Mouse (Mus musculus): ENCODE measurements around the gene Lrrc32. TPM values are rescaled to one million over a fixed set of nuclear protein-coding genes. Genes with fewer than 3 reads are reported as not detected.

Lrrc32 gene
- polyA plus RNA-seq, 1 experiment from 2014 or later = 7.2 TPM

GRCm38 (mm10) chr7:98493307-98493706 is 4.2 kb downstream of the Lrrc32 start:
- no peaks in the 10 kb centered on the region for H3K27me3 ChIP-seq (ENCODE audit: insufficient read depth, low read length)
- H3K4me3 ChIP-seq (ENCODE audit: low read depth, low read length) = no peak overlapping the region
- ATAC-seq (ENCODE audit: insufficient read depth) (no peak), DNase-seq (no peak)
- no peak overlapping the region for H3K4me2 ChIP-seq
- TF ChIP-seq CTCF (IDR thresholded peaks at IDR 0.05; ENCODE audit: low read depth) = no peak
- H3K4me1 ChIP-seq (ENCODE audit: insufficient read depth) = peaks cover 16% of the 10 kb centered on the region
- H3K9ac ChIP-seq = no peak overlapping the region
- H3K36me3 ChIP-seq (ENCODE audit: insufficient read depth) = 0 out of 2 replicates have a peak, but pooled peaks cover 8% of the 10 kb centered on the region
- H3K9me3 ChIP-seq (ENCODE audit: low read depth, low read length) = no peaks in the 10 kb centered on the region
- H3K27ac ChIP-seq (ENCODE audit: low read depth) = no peak overlapping the region
- WGBS = 51% methylated on average over 2 of the region's 2 CpGs

GRCm38 (mm10) chr7:98493901-98494480 is 4.9 kb downstream of the Lrrc32 start:
- Histone ChIP-seq H3K4me1 (ENCODE audit: insufficient read depth) (peaks cover 16% of the 10 kb centered on the region), H3K9me3 (ENCODE audit: low read depth, low read length) (no peaks in the 10 kb centered on the region), H3K4me2 (no peak overlapping the region), H3K27ac (ENCODE audit: low read depth) (no peak overlapping the region), H3K4me3 (ENCODE audit: low read depth, low read length) (no peak overlapping the region), H3K27me3 (ENCODE audit: insufficient read depth, low read length) (no peaks in the 10 kb centered on the region), H3K9ac (no peak overlapping the region), H3K36me3 (ENCODE audit: insufficient read depth) (peaks cover 13% of the 10 kb centered on the region; the same call in 1 of the 2 replicates)
- no peak for DNase-seq
- 0 out of 2 replicates have a peak, but pooled peaks have one; percentile 13 for TF ChIP-seq CTCF (IDR thresholded peaks at IDR 0.05; ENCODE audit: low read depth)
- ATAC-seq (ENCODE audit: insufficient read depth) = no peak
- WGBS = 54% methylated on average over 18 of the region's 18 CpGs

- H3K27me3 ChIP-seq (ENCODE audit: insufficient read depth, low read length) = no peaks in the 10 kb centered on the region
- no peak for DNase-seq
- H3K36me3 ChIP-seq (ENCODE audit: insufficient read depth) = peaks cover 19% of the 10 kb centered on the region; the same call in 1 of the 2 replicates
- no peak overlapping the region for H3K9ac ChIP-seq
- TF ChIP-seq CTCF (IDR thresholded peaks at IDR 0.05; ENCODE audit: low read depth) = no peak
- no peak overlapping the region for H3K4me2 ChIP-seq
- no peak overlapping the region for H3K4me3 ChIP-seq (ENCODE audit: low read depth, low read length)
- 71% methylated on average over 1 of the region's 1 CpGs for WGBS
- 0 out of 2 replicates have a peak, but pooled peaks cover 8% of the 10 kb centered on the region for H3K4me1 ChIP-seq (ENCODE audit: insufficient read depth)
- no peak for ATAC-seq (ENCODE audit: insufficient read depth)
- H3K27ac ChIP-seq (ENCODE audit: low read depth) = no peak overlapping the region
- H3K9me3 ChIP-seq (ENCODE audit: low read depth, low read length) = no peaks in the 10 kb centered on the region
Observed at GRCm38 (mm10) chr7:98495591-98495990, 6.5 kb downstream of the Lrrc32 start.

GRCm38 (mm10) chr7:98497451-98497850 is 8.4 kb downstream of the Lrrc32 start:
- no peak for DNase-seq
- WGBS = 54% methylated on average over 5 of the region's 5 CpGs
- H3K9me3 ChIP-seq (ENCODE audit: low read depth, low read length) = no peaks in the 10 kb centered on the region
- H3K9ac ChIP-seq = no peak overlapping the region
- H3K27me3 ChIP-seq (ENCODE audit: insufficient read depth, low read length) = no peaks in the 10 kb centered on the region
- H3K36me3 ChIP-seq (ENCODE audit: insufficient read depth) = peaks cover 19% of the 10 kb centered on the region; the same call in 1 of the 2 replicates
- no peak for TF ChIP-seq CTCF (IDR thresholded peaks at IDR 0.05; ENCODE audit: low read depth)
- no peak overlapping the region for H3K27ac ChIP-seq (ENCODE audit: low read depth)
- no peak overlapping the region for H3K4me3 ChIP-seq (ENCODE audit: low read depth, low read length)
- ATAC-seq (ENCODE audit: insufficient read depth) = no peak
- H3K4me1 ChIP-seq (ENCODE audit: insufficient read depth) = peaks cover 8% of the 10 kb centered on the region; the same call in 1 of the 2 replicates
- H3K4me2 ChIP-seq = no peak overlapping the region

- H3K9me3 ChIP-seq (ENCODE audit: low read depth, low read length) = no peaks in the 10 kb centered on the region
- H3K4me1 ChIP-seq (ENCODE audit: insufficient read depth) = peaks cover 14% of the 10 kb centered on the region; the same call in 1 of the 2 replicates
- no peak for TF ChIP-seq CTCF (IDR thresholded peaks at IDR 0.05; ENCODE audit: low read depth)
- WGBS = 89% methylated on average over 12 of the region's 12 CpGs
- peaks cover 19% of the 10 kb centered on the region; the same call in 1 of the 2 replicates for H3K36me3 ChIP-seq (ENCODE audit: insufficient read depth)
- H3K27me3 ChIP-seq (ENCODE audit: insufficient read depth, low read length) = no peaks in the 10 kb centered on the region
- ATAC-seq (ENCODE audit: insufficient read depth) = no peak
- H3K4me3 ChIP-seq (ENCODE audit: low read depth, low read length) = no peak overlapping the region
- H3K27ac ChIP-seq (ENCODE audit: low read depth) = no peak overlapping the region
- DNase-seq = no peak
- no peak overlapping the region for H3K9ac ChIP-seq
- no peak overlapping the region for H3K4me2 ChIP-seq
Observed at GRCm38 (mm10) chr7:98498101-98498500, 9.0 kb downstream of the Lrrc32 start.

- no peak overlapping the region for H3K4me2 ChIP-seq
- WGBS = 80% methylated on average over 20 of the region's 20 CpGs
- H3K9me3 ChIP-seq (ENCODE audit: low read depth, low read length) = no peaks in the 10 kb centered on the region
- no peak for DNase-seq
- no peaks in the 10 kb centered on the region for H3K27me3 ChIP-seq (ENCODE audit: insufficient read depth, low read length)
- no peak for TF ChIP-seq CTCF (IDR thresholded peaks at IDR 0.05; ENCODE audit: low read depth)
- no peak overlapping the region for H3K27ac ChIP-seq (ENCODE audit: low read depth)
- H3K4me3 ChIP-seq (ENCODE audit: low read depth, low read length) = no peak overlapping the region
- no peak overlapping the region for H3K9ac ChIP-seq
- no peak for ATAC-seq (ENCODE audit: insufficient read depth)
- H3K36me3 ChIP-seq (ENCODE audit: insufficient read depth) = peaks cover 19% of the 10 kb centered on the region; the same call in 1 of the 2 replicates
- H3K4me1 ChIP-seq (ENCODE audit: insufficient read depth) = peaks cover 14% of the 10 kb centered on the region
Observed at GRCm38 (mm10) chr7:98498656-98499560, 9.8 kb downstream of the Lrrc32 start.

Measured in lung, embryonic 14.5 days (tissue).